Mouse (Mus musculus) lung, postnatal 36 days (tissue): ENCODE measurements at regions not wholly inside any gene's neighbourhood (a gene's known extent, or its start where the extent isn't known, plus 50 kb on each side); places are given as distances from the start of the nearest gene placed in this dataset.
A peak's percentile ranks its signal among the peaks of the same experiment; 100 is the strongest.

Experiments
- DNase-seq: peaks from one replicate; pipeline ENCODE4 v3.0.0; 2022; ENCODE audit warnings: mixed read lengths

DNA sequence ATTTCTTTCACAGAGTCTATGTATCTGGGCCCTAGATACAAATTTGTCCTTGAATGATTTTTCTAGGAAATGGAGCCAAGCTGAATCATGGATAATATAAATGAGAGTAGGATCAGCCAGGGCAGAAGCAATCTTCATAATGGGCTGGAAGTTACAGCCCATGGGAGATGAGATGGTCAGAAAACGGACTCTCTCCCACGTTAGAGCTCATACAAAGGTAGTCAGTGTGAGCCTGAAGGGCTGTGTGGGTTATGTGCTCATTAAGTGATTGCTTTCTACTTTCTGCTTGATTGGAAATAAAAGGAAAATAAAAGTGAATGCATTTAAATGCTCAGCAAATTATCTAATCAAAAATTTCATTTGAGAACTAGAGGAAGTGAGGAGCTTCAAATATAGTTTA, 2017.1 kb upstream of the Pcdh20 start:
- no peak for DNase-seq

DNA sequence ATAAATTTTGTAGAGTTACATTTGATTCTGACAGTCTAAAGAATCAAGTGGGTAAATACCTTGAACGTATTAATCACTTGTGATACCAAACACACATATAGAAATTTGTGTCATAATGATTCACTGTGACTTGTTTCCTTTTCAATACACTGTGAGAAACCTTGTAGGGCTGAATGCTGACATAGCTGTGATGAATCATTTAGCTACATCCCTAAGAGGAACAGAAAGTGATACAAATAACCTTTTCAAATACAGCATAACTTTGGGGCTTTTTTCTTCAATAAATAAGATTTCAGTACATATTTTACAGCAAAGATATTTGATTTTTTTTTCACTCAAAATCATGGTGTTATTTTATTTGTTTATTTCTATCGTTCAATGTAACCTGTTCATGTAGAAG, 1976.8 kb upstream of the Pcdh20 start:
- no peak for DNase-seq

DNA sequence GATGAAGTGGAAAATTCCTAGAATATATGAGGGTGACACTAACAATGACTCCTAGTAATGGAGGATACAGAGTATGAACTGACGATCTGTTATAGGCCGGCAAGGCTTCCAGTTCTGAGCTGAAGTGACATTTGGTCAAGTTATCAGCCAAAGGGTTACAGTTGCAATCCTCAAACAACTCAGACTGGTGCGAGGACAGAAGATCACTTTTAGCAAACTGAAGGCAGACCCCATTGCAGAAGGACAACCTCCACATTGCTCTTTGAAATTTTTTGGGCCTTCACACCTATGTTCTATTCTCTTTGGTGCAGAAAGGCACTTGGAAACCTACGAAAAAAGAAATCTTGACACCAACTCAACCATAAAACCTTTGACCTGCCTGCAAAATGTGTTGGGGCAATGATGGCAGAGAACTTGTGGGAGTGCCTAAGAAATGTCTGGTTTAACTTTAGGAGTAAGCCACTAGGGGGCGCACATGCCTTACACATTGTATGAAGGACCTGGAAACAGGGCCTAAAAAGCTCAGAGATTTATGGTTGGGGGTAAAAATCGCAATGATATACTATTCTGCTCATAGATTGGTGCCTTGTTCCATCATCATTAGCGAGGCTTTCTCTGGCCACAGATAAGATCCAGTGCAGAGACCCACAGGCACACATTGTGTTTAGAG, 1961.8 kb upstream of the Pcdh20 start:
- peak; percentile 3 for DNase-seq

DNA sequence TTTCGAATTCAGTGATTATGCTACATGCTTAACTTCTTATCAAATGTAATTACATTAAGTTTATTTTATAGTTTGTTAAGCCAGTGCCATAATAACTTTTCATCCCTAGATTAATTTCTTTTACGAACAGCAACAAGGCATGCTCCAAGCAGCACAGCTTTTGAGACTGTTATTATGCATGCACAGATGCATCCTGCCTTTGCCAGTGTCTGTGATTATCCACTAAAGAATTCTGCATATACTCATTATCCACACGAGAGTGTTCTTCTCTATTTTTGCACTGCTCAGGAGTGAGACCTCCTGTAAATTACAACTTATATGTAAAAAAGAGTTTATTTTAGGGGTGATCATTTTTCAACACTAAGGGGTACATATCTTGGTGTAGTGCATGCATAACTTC, 1941.5 kb upstream of the Pcdh20 start:
- no peak for DNase-seq

DNA sequence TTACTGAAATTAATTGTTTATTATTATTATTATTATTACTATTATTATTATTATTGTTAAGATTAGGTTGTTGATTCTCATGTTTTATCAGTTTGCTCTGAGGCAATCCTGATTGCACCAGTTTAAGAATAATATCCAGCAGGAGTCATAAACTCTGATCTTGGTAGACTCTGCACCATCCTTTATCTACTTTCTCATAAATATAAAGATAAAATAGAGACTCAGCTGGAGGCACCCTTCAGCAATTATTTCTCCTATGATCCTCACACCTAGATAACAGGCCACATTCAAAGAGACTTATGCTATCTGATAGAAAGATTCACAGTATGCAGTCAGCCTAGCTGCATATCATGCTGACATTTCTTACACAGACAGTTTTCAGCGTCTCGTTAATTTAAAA, 1935.2 kb upstream of the Pcdh20 start:
- no peak for DNase-seq

DNA sequence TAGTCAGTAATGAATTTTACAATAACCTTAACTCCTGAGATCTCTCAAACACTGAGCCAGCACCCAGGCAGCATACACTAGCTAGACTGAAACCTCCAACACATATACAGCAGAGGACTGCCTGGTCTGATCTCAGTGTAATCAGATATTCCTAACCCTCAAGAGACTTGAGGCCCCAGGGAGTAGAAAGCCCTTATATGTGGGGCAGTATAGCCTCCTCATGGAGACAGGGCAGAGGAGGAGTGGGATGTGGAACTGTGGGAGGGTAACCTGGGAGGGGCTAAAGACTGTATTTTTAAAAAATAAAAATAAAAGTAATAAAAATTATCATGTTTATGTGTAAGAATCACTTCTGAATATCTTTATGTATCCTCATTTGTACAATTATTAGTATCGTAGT, 1934.3 kb upstream of the Pcdh20 start:
- DNase-seq = no peak

DNA sequence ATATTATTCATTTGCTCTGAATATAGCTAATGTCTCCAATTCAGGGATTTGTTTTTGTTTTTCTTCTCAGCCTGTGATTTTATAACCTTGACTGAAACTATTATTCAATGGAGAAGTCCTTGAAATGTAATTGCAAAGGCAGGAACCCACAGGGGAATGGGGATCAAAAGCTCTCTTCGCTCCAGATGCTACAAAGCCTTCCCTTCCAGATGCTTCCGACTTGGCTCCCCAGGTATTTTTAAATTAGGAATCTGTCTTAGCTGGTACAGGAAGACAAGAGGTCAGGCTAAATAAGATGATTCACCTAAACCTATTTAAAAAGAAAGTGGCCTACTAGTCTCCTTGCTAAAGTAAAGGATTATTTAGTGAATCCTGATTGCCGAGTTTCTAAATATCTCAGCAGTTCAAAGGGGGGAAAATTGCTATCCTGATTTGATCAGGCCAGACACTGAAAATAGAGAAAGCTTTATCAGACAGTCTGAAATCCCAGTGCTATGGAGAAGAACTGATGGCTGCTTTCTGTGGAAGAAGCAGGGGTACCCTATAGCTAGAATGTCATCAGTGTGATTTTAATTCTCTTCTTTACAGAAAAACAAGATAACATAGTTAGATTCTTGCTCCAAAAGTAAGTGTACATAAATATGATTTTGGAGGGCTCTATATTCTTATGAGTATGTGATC, 1896.2 kb upstream of the Pcdh20 start:
- DNase-seq = no peak

DNA sequence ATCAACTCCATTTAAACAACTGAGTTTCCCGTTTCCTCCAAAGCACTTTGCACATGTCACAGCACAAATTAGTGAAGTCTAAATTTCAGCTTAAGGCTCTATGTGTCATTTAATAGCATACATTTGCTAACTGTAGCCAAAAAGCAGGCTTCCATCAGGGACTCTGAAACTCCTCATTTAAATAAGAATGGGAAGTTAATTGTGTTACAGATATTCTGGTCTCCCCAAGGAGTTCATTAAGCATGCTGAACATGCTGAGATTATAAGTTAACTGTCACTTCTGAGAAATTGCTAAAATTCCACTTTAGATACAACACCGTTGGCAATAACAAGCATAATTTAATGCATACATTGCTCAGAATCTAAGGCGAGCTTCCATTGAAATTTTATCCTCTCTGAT, 1863.3 kb upstream of the Pcdh20 start:
- no peak for DNase-seq

DNA sequence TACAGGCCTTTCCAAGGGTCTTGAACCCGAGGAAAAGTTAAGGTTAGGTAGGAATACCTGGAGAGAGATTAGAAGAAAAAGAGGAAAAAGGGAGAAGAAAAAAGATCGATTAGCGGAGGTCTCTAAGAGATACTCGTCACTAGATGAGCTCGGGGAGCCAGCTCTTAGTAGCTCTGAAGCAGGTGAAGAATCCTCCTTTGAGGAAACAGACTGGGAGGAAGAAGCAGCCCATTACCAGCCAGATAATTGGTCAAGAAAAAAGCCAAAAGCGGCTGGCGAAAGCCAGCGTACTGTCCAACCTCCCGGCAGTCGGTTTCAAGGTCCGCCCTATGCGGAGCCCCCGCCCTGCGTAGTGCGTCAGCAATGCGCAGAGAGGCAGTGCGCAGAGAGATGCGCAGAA, 1824.3 kb upstream of the Pcdh20 start:
- DNase-seq = peak; percentile 1

DNA sequence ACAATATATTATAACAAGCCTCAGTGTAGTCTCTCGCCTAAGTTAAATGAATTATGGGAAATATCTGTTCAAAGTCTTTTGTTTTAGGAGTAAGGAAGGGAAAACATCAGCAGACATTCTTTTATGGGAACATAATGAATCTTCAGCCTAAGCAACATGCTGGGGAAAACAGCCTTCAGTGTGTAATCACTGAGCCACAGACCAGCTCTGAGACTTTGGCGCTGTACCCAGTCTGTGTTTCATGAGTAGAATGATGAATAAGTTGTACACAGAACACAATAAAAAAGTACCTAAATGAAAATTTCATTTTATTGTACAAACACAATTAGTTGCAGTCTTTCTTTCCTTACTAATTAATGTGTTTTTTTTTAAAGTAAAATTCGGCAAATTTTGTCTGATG, 1774.8 kb upstream of the Pcdh20 start:
- no peak for DNase-seq

DNA sequence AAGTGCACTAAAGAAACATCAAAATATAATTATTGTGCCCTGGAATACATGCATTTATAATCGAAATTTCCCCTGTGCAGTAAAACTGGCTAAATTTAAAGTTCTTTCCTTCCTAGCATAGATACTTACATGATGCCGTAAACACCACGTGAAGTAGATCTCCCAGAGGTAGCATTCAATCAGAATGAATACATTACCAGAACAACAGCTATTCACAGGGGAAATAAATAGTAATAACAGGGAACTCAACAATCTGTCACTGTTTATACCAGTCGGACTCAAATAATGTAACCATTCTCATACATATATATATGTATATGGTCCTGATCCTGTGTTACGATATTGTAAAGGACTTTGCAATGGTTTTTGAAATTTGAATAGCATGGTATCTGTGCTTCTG, 1761.5 kb upstream of the Pcdh20 start:
- DNase-seq = no peak

DNA sequence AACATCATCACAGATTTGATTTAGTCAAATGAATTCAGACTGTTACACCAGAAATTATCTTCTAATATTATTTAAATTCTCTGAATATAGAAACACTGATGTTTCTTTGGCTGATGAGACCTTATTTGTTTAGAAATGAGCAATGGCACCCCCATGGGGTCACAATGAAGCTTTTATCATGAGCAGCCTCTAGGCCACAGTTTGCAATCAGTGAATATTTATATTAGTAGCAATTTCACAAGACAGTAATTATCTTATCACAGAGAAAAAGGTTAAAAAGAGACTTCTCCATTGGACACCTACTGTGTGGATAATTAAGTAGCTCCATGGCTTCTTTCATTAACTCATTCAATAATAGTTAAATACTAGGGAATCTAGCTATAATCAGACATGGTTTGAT, 1729.1 kb upstream of the Pcdh20 start:
- no peak for DNase-seq

DNA sequence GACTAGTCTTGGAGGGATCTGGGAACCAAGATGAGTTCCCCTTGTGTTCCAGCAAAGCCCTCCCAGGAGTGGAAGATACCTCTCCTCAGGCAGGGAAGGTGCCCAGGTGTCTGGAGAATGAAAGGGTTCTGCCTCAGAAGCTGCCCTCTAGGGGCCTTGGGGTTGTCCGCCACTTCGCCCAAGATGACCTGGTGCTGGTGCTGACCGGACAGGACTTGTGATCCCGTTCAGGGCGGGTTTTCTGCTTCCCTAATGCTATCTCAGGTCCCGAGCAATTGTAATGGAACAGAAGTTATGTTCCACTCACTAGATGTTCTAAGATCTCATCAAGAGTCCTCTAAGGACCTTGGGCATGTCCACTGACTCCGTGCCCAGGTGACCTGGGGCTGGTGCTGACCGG, 1726.6 kb upstream of the Pcdh20 start:
- no peak for DNase-seq

DNA sequence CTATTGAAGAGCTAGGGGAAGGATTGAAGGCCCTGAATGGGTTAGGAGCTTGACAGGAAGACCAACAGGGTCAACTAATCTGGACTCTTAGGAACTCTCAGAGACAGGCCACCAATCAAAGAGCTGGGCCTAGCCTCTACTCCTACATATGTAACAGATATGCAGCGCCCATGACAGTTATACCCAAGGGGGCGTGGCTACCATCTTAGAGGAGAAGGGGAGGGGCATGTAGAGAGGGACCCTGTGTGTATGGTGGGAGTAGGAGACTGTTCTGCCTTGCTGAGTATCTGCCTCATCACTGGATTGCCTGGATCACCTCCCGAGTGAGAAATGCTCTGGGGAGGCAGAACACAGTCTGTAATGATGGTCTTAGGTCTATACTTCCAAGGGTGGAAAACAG, 1701.5 kb upstream of the Pcdh20 start:
- no peak for DNase-seq
